12 mouse cellular contexts compared by ENCODE assay signal in the genomic region with DNA sequence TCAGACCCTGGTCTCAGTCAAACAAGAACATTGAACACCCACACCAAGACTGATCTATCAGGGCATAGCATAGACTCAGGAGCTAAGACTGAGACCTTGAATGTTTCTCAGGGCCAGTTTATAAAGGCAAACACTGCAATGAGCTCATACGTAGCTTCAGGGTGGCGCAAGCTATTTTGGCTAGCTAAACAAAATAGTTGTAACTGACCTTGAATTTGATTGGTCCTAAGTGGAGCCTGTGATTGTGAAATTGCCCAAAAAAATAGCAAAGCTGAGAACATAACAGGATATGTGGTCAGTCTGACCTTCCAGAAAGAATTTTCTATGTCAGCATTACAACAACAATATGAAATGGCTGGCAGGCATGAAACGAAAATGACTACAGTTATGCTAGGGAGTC. TPM values are rescaled to one million over a fixed set of nuclear protein-coding genes. Genes with fewer than 3 reads are reported as not detected.
DNase-seq lines count a peak whose midpoint lies in the region; ATAC-seq and TF ChIP-seq lines count a peak whose summit lies in the region.
"Had no signal": no experiment of that assay in that cellular context is flagged by ENCODE, and none has a peak within 500 bp of the region (broad histone marks: within the 10 kb centered on the region; RNA-seq: fewer than 3 reads in every experiment).

No protein-coding gene starts in this region.

- no peak overlapping the region for H3K9ac ChIP-seq in lung, embryonic 14.5 days
- no peak overlapping the region for H3K9ac ChIP-seq in liver, embryonic 14.5 days (replicated peaks)

- H3K4me3 ChIP-seq in heart, embryonic 10.5 days: no peak overlapping the region
- no peak overlapping the region for H3K4me3 ChIP-seq in lung, embryonic 14.5 days (ENCODE audit: low read depth, low read length)
- no peak overlapping the region for H3K4me3 ChIP-seq in liver, embryonic 14.5 days (ENCODE audit: insufficient read depth in 1 of 2, low read depth in 2 of 2, low read length in 2 of 2)
- H3K4me3 ChIP-seq: layer of hippocampus, adult 2 months had no signal

- no peaks in the 10 kb centered on the region for H3K27me3 ChIP-seq in heart, embryonic 10.5 days (ENCODE audit: insufficient read depth, poor library complexity, severe bottlenecking)
- H3K27me3 ChIP-seq in lung, embryonic 14.5 days (ENCODE audit: insufficient read depth, low read length): no peaks in the 10 kb centered on the region
- H3K27me3 ChIP-seq in liver, embryonic 14.5 days (ENCODE audit: control insufficient read depth, insufficient read depth, low read length): no peaks in the 10 kb centered on the region

- peak; percentile 90 for DNase-seq in heart, adult 11 months
- no peak for DNase-seq in heart, embryonic 10.5 days (ENCODE audit: low spot score)
- peak; percentile 53 for DNase-seq in lung, embryonic 14.5 days
- no peak for DNase-seq in lung, postnatal 14 days
- DNase-seq in liver, embryonic 14.5 days (ENCODE audit: low read depth in 3 of 3, low spot score in 3 of 3): peak in 2 of 3 experiments; percentile 6 to 24
- DNase-seq in embryo, embryonic 10.5 days (ENCODE audit: low spot score): no peak
- no peak for DNase-seq in right cerebral cortex, postnatal 4 days
- DNase-seq: cerebellum, adult 18-20 months; midbrain, embryonic 14.5 days had no signal

- no peaks in the 10 kb centered on the region for H3K4me1 ChIP-seq in heart, embryonic 10.5 days
- no peaks in the 10 kb centered on the region for H3K4me1 ChIP-seq in lung, embryonic 14.5 days (ENCODE audit: insufficient read depth)
- H3K4me1 ChIP-seq in liver, embryonic 14.5 days (replicated peaks; ENCODE audit: control insufficient read depth in 2 of 2, insufficient read depth in 2 of 2, low read length in 1 of 2): peaks cover 0 to 8% of the 10 kb centered on the region in 2 experiments; a peak in 1 of 4 replicates

- no peak for ATAC-seq in lung, embryonic 14.5 days (ENCODE audit: insufficient read depth)
- no peak for ATAC-seq in liver, embryonic 14.5 days (ENCODE audit: insufficient read depth)
- ATAC-seq in neutrophil, adult 5-6 weeks (ENCODE audit: extremely low read depth, insufficient number of reproducible peaks, low FRiP score, poor library complexity, severe bottlenecking): peak; percentile 58
- ATAC-seq: hindbrain, postnatal 0 days had no signal

- H3K36me3 ChIP-seq in heart, embryonic 10.5 days: no peaks in the 10 kb centered on the region
- H3K36me3 ChIP-seq in lung, embryonic 14.5 days (ENCODE audit: insufficient read depth): no peaks in the 10 kb centered on the region
- H3K36me3 ChIP-seq in liver, embryonic 14.5 days (replicated peaks; ENCODE audit: control insufficient read depth, insufficient read depth, low read depth): no peaks in the 10 kb centered on the region

- no peak for TF ChIP-seq EP300 in liver, embryonic 14.5 days (IDR thresholded peaks at IDR 0.05; ENCODE audit: low read depth)

- no peak overlapping the region for H3K27ac ChIP-seq in heart, embryonic 10.5 days
- no peak overlapping the region for H3K27ac ChIP-seq in lung, embryonic 14.5 days (ENCODE audit: low read depth)
- no peak overlapping the region; the same call in 1 of the 2 replicates for H3K27ac ChIP-seq in liver, embryonic 14.5 days
- H3K27ac ChIP-seq: hindbrain, postnatal 0 days; layer of hippocampus, adult 2 months had no signal

- no peak for TF ChIP-seq CTCF in lung, embryonic 14.5 days (IDR thresholded peaks at IDR 0.05; ENCODE audit: low read depth)
- no peak for TF ChIP-seq CTCF in liver, embryonic 14.5 days (IDR thresholded peaks at IDR 0.05; ENCODE audit: low read depth)

- no peaks in the 10 kb centered on the region for H3K9me3 ChIP-seq in heart, embryonic 10.5 days
- no peaks in the 10 kb centered on the region for H3K9me3 ChIP-seq in lung, embryonic 14.5 days (ENCODE audit: low read depth, low read length)
- H3K9me3 ChIP-seq in liver, embryonic 14.5 days (ENCODE audit: control insufficient read depth, low read length): no peaks in the 10 kb centered on the region

- no peak overlapping the region for H3K4me2 ChIP-seq in lung, embryonic 14.5 days
- no peak overlapping the region for H3K4me2 ChIP-seq in liver, embryonic 14.5 days (ENCODE audit: low read depth)

- WGBS in heart, embryonic 10.5 days: 85% methylated on average over 3 of the region's 3 CpGs
- WGBS in lung, embryonic 14.5 days: 66% methylated on average over 3 of the region's 3 CpGs
- 56% methylated on average over 3 of the region's 3 CpGs for WGBS in liver, embryonic 14.5 days (ENCODE audit: insufficient replicate concordance)

RNA-seq across cellular contexts. Expression of gene Pcnx4, which starts 46.2 kb away (rescaled TPM):
- polyA plus RNA-seq in heart, embryonic 10.5 days (2016; fragmentation: Nextera tagmentation; extraction: Ambion mirVana): 9.3 and 11.6 TPM in 2 replicates
- polyA plus RNA-seq in lung, embryonic 14.5 days (2014; fragmentation: Nextera tagmentation; extraction: Ambion mirVana): 10.8 and 11.5 TPM in 2 replicates
- polyA plus RNA-seq in liver, embryonic 14.5 days (2012; rRNA removed): 1.6 TPM in 2 replicates
- polyA plus RNA-seq in liver, embryonic 14.5 days (2014; fragmentation: Nextera tagmentation; extraction: Ambion mirVana): 2.1 and 2.6 TPM in 2 replicates
- 1.4 and 1.6 TPM in 2 replicates for total RNA-seq in neutrophil, adult 5-6 weeks (2017)

RNA-seq across cellular contexts. Expression of gene Lrrc9, which starts 48.3 kb away (rescaled TPM):
- polyA plus RNA-seq in heart, embryonic 10.5 days (2016; fragmentation: Nextera tagmentation; extraction: Ambion mirVana): 1.2 and 1.4 TPM in 2 replicates
- 0.29 and 0.87 TPM in 2 replicates for polyA plus RNA-seq in lung, embryonic 14.5 days (2014; fragmentation: Nextera tagmentation; extraction: Ambion mirVana)
- 0.02 and 0.09 TPM in 2 replicates for polyA plus RNA-seq in liver, embryonic 14.5 days (2012; rRNA removed)
- 0.14 TPM in 1 of 2 replicates, not detected in the other for polyA plus RNA-seq in liver, embryonic 14.5 days (2014; fragmentation: Nextera tagmentation; extraction: Ambion mirVana)
- total RNA-seq in neutrophil, adult 5-6 weeks (2017): 0.12 TPM in 1 of 2 replicates, not detected in the other

Comparison
In these comparisons a context has a peak if more than half of its experiments do, and no peak if none do; other contexts are left out.
1. DNase-seq: peak in heart, adult 11 months (single experiment), lung, embryonic 14.5 days (single experiment) and liver, embryonic 14.5 days (2 of 3); none in heart, embryonic 10.5 days (single experiment), lung, postnatal 14 days (single experiment), embryo, embryonic 10.5 days (single experiment) and right cerebral cortex, postnatal 4 days (single experiment).